Mouse (Mus musculus) naive thymus-derived CD4-positive, alpha-beta T cell, adult 5 months (primary cell): Measurements from ENCODE around the gene Hist1h2bm. TPM values are rescaled to one million over a fixed set of nuclear protein-coding genes. Genes with fewer than 3 reads are reported as not detected.

Source experiments
- polyA plus RNA-seq: library from polyadenylated mRNA; unstranded; fragments of 100-300 nt; shearing (Covaris generic); gene quantifications from one replicate; pipeline ENCODE4 v1.2.1, GENCODE M21; 2017

Gene Hist1h2bm
- polyA plus RNA-seq, result not detected

DNA sequence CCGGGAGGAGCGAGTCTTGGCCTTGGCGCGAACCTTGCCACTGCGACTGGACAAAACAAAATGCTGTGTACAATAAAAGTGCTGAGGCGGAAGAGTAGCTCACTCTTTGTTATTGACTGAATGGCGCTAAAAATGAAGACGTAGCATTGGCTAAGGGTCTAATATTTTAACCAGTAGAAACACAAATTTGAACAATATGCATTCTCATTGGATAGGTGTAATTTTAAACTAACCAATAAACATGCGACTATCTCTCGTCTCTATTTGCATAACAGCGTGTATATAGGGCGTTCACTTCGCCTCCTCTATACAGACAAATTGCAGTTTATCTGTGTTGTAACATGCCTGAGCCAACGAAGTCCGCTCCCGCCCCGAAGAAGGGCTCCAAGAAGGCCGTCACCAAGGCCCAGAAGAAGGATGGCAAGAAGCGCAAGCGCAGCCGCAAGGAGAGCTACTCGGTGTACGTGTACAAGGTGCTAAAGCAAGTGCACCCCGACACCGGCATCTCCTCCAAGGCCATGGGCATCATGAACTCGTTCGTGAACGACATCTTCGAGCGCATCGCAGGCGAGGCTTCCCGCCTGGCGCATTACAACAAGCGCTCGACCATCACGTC lies at the start of gene Hist1h2bm:
Gene Hist1h2bm (plus strand): TSS at position 288 of the 616 bp plus-strand sequence.

DNA sequence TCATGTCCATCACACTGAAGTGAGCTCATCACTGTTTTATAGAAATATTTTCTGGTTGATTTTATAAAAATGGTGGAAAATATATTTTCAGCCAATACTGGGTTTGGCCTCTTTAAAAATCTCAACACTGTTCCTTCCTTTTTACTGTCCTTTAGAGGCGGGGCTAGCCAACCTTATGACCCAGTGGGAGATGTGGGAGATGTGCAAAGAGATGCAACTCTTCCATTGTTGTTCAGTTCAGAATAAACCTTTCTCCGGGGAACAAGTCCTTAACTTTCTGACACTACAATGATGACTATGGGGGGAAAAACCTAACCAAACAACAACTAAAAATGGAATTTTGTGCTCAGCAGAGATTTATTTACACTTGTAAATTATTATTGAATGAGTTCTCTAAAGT lies 44.5 kb upstream of the Hist1h2bm start, which contains the start of gene Olfr1360:
Gene Olfr1360 (minus strand): TSS at position 101 of the 400 bp plus-strand sequence.

DNA sequence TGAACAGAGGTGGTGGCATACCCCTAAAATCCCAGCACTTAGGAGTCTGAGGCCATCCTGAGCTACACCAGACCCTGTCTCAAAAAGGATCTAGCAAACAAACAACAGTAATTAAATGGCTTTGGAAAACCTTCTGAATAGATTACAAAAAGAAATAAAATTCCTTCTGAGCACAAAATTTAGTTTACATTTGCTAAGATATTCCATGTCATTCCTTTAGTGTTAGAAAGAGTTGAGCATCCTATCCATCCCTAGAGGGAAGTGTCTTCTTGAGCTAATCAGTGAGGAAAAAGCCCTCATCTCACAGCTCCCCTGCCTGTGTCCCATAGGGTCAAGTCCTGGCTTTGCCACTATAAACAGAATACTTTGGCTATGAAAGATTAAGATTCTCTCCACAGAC lies 24.0 kb upstream of the Hist1h2bm start, which contains the start of gene Olfr1359:
Gene Olfr1359 (plus strand): TSS at position 301 of the 400 bp plus-strand sequence.

DNA sequence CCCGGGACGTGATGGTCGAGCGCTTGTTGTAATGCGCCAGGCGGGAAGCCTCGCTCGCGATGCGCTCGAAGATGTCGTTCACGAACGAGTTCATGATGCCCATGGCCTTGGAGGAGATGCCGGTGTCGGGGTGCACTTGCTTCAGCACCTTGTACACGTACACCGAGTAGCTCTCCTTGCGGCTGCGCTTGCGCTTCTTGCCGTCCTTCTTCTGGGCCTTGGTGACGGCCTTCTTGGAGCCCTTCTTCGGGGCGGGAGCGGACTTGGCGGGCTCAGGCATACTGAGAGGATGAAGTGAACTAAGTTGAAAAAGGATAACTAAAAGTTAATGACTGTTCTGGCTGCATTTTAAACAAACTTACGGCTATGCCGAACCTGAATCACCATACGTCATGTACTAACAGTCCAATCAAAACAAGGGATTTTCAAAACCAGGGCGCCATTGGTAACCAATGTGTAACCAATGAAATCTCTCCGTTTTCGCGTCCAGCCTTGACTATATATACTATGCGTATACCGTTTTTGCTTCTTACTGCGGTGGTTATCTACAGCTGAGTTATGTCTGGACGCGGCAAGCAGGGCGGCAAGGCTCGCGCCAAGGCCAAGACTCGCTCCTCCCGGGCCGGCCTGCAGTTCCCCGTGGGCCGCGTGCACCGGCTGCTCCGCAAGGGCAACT lies 5.8 kb upstream of the Hist1h2bm start, which contains the start of the genes Hist1h2bl and Hist1h2ai:
Gene Hist1h2bl (minus strand): TSS at position 280 of the 676 bp plus-strand sequence.
Gene Hist1h2ai (plus strand): TSS at position 559 of the 676 bp plus-strand sequence.

DNA sequence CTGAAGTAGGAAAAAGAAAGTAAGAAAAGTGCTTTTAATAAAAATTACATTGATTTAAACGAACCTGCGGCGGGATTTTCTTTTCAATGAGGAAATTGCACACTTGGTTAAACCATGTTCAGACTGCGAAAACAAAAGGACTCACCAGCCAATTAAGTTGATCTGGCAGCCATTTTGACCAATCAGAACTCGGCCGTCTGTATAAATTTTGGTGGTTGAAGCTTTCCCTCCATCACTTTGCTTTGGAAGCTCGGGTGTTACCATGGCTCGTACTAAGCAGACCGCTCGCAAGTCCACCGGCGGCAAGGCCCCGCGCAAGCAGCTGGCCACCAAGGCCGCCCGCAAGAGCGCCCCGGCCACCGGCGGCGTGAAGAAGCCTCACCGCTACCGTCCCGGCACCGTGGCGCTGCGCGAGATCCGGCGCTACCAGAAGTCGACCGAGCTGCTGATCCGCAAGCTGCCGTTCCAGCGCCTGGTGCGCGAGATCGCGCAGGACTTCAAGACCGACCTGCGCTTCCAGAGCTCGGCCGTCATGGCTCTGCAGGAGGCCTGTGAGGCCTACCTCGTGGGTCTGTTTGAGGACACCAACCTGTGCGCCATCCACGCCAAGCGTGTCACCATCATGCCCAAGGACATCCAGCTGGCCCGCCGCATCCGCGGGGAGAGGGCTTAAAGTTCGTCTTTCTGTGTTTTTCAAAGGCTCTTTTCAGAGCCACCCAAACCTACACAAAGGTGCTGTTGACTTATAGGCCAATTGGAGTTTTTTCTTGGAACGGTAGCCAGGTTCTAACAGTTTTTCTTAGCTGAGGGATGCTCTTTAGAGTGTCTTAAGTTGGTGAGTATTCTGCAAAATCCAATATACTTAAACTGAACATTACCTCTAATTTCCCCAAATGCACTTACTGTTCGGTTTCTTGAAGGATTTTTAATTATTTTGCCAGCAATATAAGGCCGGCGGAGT lies 4.2 kb upstream of the Hist1h2bm start, which contains the start of gene Hist1h3h:
Gene Hist1h3h (plus strand): TSS at position 263 of the 961 bp plus-strand sequence.

DNA sequence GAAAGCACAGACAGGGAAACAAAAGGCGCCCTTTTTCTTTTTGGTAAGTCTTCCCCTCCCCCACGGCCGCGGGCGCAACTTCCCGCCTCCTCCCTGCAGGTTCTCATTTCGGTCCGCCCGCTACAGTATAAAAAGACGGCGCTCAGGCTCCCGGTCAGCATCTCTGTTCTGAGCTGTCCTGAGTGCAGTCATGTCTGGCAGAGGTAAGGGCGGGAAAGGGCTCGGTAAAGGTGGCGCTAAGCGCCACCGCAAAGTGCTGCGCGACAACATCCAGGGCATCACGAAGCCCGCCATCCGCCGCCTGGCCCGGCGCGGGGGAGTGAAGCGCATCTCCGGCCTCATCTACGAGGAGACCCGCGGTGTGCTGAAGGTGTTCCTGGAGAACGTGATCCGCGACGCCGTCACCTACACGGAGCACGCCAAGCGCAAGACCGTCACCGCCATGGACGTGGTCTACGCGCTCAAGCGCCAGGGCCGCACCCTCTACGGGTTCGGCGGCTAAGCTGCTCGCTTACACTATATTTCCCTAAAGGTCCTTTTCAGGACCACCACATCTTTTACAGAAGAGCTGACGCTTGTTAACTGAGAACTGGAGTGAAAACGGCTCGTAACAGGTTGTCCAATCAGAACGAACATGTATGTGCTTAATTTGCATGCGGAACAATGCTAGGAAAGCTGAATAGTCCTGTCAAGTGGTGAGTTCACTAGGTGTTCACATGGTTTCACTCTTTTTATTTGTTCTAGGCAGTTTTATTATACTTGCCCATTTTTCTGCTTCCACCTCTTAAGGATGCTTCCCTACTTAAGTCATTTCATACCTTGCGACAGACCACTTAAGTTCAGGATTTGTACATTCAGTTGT lies 13.3 kb downstream of the Hist1h2bm start, which contains the start of gene Hist1h4j:
Gene Hist1h4j (plus strand): TSS at position 159 of the 862 bp plus-strand sequence.

DNA sequence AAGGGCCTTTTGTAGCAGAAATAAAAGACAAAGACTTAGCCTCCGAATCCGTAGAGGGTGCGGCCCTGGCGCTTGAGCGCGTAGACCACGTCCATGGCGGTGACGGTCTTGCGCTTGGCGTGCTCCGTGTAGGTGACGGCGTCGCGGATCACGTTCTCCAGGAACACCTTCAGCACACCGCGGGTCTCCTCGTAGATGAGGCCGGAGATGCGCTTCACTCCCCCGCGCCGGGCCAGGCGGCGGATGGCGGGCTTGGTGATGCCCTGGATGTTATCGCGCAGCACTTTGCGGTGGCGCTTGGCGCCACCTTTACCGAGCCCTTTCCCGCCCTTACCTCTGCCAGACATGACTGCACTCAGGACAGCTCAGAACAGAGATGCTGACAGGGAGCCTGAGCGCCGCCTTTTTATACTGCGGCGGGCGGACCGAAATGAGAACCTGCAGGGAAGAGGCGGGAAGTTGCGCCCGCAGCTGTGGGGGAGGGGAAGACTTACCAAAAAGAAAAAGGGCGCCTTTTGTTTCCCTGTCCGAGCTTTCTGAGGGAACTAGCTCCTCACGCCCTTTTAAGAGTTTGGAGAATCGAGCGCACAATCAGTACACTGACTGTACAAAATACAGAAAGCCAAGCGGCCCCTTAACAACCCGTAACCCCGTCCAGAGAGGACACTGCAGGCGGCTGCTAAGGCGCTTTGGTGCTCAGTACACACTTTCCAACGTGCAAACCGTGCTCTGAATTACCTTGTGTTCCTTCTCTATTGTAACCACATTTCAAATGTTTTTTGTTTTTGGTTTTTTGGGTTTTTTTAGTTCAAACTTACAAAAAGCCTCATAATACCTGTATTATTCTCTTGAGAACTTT lies 28.5 kb downstream of the Hist1h2bm start, which contains the start of gene Hist1h4k:
Gene Hist1h4k (minus strand): TSS at position 347 of the 859 bp plus-strand sequence.

DNA sequence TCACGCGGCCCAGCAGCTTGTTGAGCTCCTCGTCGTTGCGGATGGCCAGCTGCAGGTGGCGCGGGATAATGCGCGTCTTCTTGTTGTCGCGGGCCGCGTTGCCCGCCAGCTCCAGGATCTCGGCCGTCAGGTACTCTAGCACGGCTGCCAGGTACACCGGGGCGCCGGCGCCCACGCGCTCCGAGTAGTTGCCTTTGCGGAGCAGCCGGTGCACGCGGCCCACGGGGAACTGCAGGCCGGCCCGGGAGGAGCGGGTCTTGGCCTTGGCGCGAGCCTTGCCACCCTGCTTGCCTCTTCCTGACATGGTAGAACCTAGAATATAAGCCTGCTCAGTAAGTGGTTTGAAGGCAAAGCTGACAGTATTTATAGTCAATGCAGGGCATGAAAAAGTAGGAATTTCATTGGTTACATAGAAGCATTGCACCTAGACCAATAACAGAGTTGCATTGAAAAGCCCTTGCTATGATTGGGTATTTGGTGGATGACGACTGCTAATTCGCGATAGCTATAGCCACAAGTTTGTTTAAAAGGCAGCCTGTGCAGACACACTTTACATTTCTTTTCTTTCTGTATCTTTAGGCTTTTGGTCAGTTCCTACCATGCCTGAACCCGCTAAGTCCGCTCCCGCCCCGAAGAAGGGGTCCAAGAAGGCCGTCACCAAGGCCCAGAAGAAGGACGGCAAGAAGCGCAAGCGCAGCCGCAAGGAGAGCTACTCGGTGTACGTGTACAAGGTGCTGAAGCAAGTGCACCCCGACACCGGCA lies 31.9 kb downstream of the Hist1h2bm start, which contains the start of the genes Hist1h2ak and Hist1h2bn:
Gene Hist1h2ak (minus strand): TSS at position 304 of the 762 bp plus-strand sequence.
Gene Hist1h2bn (plus strand): TSS at position 600 of the 762 bp plus-strand sequence.

Other genes with a start within 250 kb of the Hist1h2bm start
- gene Zkscan4, start 243.1 kb upstream of the Hist1h2bm start, polyA plus RNA-seq, result not detected
- not detected for gene Gm10065, start 242.6 kb upstream of the Hist1h2bm start, polyA plus RNA-seq
- gene AK157302, start 226.8 kb upstream of the Hist1h2bm start, polyA plus RNA-seq, result 0.55 TPM
- gene Gm11273, start 220.6 kb upstream of the Hist1h2bm start, polyA plus RNA-seq, result 3.5 TPM
- gene Zkscan8, start 190.9 kb upstream of the Hist1h2bm start, polyA plus RNA-seq, result 3.1 TPM
- 0.11 TPM for gene Olfr1366, start 179.2 kb upstream of the Hist1h2bm start, polyA plus RNA-seq
- gene Olfr1535, start 162.2 kb upstream of the Hist1h2bm start, polyA plus RNA-seq, result not detected
- gene Olfr1364, start 140.3 kb upstream of the Hist1h2bm start, polyA plus RNA-seq, result not detected
- gene Olfr1362, start 108.0 kb upstream of the Hist1h2bm start, polyA plus RNA-seq, result not detected
- not detected for gene Olfr11, start 79.5 kb upstream of the Hist1h2bm start, polyA plus RNA-seq
- not detected for gene Olfr1361, start 58.7 kb upstream of the Hist1h2bm start, polyA plus RNA-seq
- not detected for gene Olfr1360, start 44.6 kb upstream of the Hist1h2bm start, polyA plus RNA-seq
- gene Olfr1359, start 23.9 kb upstream of the Hist1h2bm start, polyA plus RNA-seq, result not detected
- gene Hist1h2bl, start 5.9 kb upstream of the Hist1h2bm start, polyA plus RNA-seq, result not detected
- not detected for gene Hist1h2ai, start 5.6 kb upstream of the Hist1h2bm start, polyA plus RNA-seq
- gene Hist1h3h, start 4.4 kb upstream of the Hist1h2bm start, polyA plus RNA-seq, result 1.7 TPM
- gene Hist1h4j, start 13.0 kb downstream of the Hist1h2bm start, polyA plus RNA-seq, result 1.1 TPM
- gene Hist1h4k, start 28.5 kb downstream of the Hist1h2bm start, polyA plus RNA-seq, result 10.0 TPM
- 4.1 TPM for gene Hist1h2ak, start 31.8 kb downstream of the Hist1h2bm start, polyA plus RNA-seq
- 2.5 TPM for gene Hist1h2bn, start 32.1 kb downstream of the Hist1h2bm start, polyA plus RNA-seq
- gene Hist1h1b, start 58.6 kb downstream of the Hist1h2bm start, polyA plus RNA-seq, result 0.97 TPM
- gene Hist1h3i, start 61.3 kb downstream of the Hist1h2bm start, polyA plus RNA-seq, result 1.9 TPM
- gene Hist1h2an, start 65.2 kb downstream of the Hist1h2bm start, polyA plus RNA-seq, result 2.3 TPM
- not detected for gene Hist1h2bp, start 65.4 kb downstream of the Hist1h2bm start, polyA plus RNA-seq
- 6.5 TPM for gene Hist1h2bq, start 88.2 kb downstream of the Hist1h2bm start, polyA plus RNA-seq
- gene Hist1h2ao, start 88.4 kb downstream of the Hist1h2bm start, polyA plus RNA-seq, result 14.0 TPM
- gene Hist1h4m, start 89.7 kb downstream of the Hist1h2bm start, polyA plus RNA-seq, result 29.9 TPM
- gene Hist1h4n, start 110.2 kb downstream of the Hist1h2bm start, polyA plus RNA-seq, result 31.0 TPM
- gene Hist1h2ap, start 111.5 kb downstream of the Hist1h2bm start, polyA plus RNA-seq, result 68.0 TPM
- gene Hist1h2br, start 111.7 kb downstream of the Hist1h2bm start, polyA plus RNA-seq, result 6.1 TPM
- gene Zfp184, start 223.1 kb downstream of the Hist1h2bm start, polyA plus RNA-seq, result 0.66 TPM